Mouse (Mus musculus): ENCODE measurements at regions not wholly inside any gene's neighbourhood (a gene's known extent, or its start where the extent isn't known, plus 50 kb on each side); places are given as distances from the start of the nearest gene placed in this dataset.

DNA sequence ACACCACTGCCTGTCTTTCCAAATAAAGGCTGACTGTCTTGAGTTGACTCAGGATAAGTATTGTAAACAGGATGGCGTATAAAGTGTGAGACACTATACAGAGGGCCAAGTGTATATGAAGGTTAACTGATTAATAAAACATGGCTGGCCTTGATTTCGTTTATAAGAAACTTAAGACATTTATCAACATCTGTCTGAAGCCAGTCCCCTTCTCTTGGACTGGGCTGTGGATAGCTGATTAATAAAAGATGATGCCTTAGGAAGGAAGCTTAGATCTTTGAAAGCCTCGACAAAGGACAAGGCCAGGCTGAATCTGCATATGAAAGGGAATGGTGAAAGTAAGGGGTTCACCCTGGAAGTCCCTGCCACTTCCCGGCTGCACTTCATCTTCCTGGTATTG lies 163.0 kb upstream of the Tbx18 start:
- H3K4me1 ChIP-seq = peaks cover 13% of the 10 kb centered on the region
- peak; percentile 54; the same call in 1 of the 2 replicates for ATAC-seq (ENCODE audit: low FRiP score)
- H3K9me3 ChIP-seq (replicated peaks) = no peaks in the 10 kb centered on the region
- no peak overlapping the region for H3K4me3 ChIP-seq
- H3K4me2 ChIP-seq (replicated peaks) = no peak overlapping the region
- H3K9ac ChIP-seq = no peak overlapping the region
- no peaks in the 10 kb centered on the region for H3K27me3 ChIP-seq
- H3K27ac ChIP-seq = no peak overlapping the region
- no peaks in the 10 kb centered on the region for H3K36me3 ChIP-seq
- 14% methylated on average over 4 of the region's 4 CpGs for WGBS

DNA sequence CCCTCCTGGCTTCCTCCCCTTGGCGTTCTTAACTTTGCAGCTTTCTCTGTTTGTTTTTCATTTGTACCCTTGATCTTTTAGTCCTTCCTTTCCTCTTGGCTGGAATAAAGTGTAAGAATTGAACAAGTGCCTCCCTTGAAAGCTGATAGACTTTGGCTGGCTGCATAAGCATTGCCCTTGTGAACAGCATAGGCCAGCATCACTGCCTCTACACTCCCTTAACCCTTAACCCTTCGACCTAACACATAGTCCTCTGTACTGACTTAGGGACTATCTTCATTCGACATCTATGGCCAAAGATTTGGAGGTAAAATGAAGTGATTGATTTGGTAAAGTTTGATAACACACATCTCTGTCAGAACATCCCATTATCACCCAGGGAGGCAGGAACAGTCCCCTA lies 163.5 kb upstream of the Tbx18 start:
- no peak overlapping the region for H3K27ac ChIP-seq
- no peak for ATAC-seq (ENCODE audit: low FRiP score)
- no peaks in the 10 kb centered on the region for H3K9me3 ChIP-seq (replicated peaks)
- H3K36me3 ChIP-seq = no peaks in the 10 kb centered on the region
- H3K4me3 ChIP-seq = no peak overlapping the region
- no peak overlapping the region for H3K9ac ChIP-seq
- WGBS = 38% methylated on average over 3 of the region's 3 CpGs
- no peaks in the 10 kb centered on the region for H3K27me3 ChIP-seq
- H3K4me2 ChIP-seq (replicated peaks) = no peak overlapping the region
- H3K4me1 ChIP-seq = peaks cover 13% of the 10 kb centered on the region

DNA sequence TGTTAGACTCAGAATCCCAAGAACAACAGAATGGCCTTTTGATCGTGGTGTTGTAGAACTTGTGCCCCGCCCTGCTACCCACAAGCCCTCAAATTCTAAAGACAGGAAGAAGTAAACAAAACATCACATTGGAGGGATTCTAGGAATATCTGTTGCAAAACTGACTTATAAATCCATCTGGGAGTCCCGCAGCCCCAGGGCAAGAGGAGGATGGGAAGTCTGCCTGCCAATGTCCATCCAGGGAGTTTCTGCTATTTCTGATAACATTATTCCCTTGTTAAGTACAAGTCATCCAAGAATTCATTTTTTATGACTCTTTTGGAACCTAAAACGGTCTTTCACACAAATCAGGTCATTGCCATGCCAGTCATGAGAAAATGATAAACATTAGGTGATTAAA lies 164.5 kb upstream of the Tbx18 start:
- Histone ChIP-seq H3K9me3 (replicated peaks) (no peaks in the 10 kb centered on the region), H3K9ac (no peak overlapping the region), H3K4me1 (peaks cover 13% of the 10 kb centered on the region), H3K4me3 (no peak overlapping the region), H3K36me3 (no peaks in the 10 kb centered on the region), H3K4me2 (replicated peaks) (no peak overlapping the region), H3K27me3 (no peaks in the 10 kb centered on the region), H3K27ac (no peak overlapping the region)
- ATAC-seq (ENCODE audit: low FRiP score) = no peak
- 78% methylated on average over 4 of the region's 4 CpGs for WGBS

DNA sequence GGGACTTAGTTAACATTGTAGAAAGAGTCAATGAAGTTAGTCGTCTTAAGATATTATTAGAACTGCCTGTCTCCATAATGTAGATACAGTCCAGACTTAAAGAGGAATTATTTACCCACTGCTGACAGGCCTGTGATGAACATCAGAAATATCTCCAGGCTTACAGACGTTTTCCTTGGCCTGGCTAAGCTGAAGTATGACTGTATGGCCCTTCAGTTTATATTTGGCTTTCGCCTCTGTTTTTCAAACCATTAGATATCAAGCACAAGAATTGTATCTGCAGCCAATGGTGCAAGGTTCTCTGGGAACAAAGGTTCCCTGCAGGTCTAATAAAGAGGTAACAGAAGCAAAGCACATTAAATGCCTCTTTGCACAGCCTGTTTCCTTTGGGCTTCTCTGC lies 166.3 kb upstream of the Tbx18 start:
- ATAC-seq (ENCODE audit: low FRiP score) = no peak

DNA sequence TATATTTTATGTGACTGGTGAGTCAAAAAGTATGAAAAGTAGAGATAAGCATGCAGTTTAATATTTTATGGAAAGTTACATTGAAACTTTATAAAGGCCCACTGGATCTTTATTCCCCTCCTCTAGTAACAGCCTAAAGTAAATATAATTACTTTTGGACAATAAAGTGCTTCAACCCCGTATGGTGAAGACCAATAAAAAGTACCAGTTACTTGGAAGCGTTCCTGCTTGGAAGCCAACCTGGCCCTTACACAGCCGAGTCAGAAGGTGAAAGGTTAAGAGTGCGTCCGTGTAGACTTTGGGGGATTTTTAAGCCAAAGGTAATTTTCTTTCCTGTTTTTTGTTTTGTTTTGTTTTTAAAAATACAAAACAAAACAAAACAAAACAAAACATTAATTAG lies 168.3 kb upstream of the Tbx18 start:
- ATAC-seq (ENCODE audit: low FRiP score) = no peak
- Histone ChIP-seq H3K9ac (no peak overlapping the region), H3K4me3 (no peak overlapping the region), H3K4me2 (replicated peaks) (no peak overlapping the region), H3K9me3 (replicated peaks) (no peaks in the 10 kb centered on the region), H3K27me3 (no peaks in the 10 kb centered on the region), H3K27ac (no peak overlapping the region), H3K4me1 (peaks cover 7% of the 10 kb centered on the region), H3K36me3 (no peaks in the 10 kb centered on the region)
- 78% methylated on average over 5 of the region's 5 CpGs for whole genome bisulfite sequencing

More for the DNA sequence above, 166.3 kb upstream of the Tbx18 start:
- Histone ChIP-seq H3K4me3 (no peak overlapping the region), H3K9ac (no peak overlapping the region), H3K4me2 (replicated peaks) (no peak overlapping the region), H3K4me1 (peaks cover 13% of the 10 kb centered on the region), H3K27me3 (no peaks in the 10 kb centered on the region), H3K27ac (no peak overlapping the region), H3K36me3 (no peaks in the 10 kb centered on the region), H3K9me3 (replicated peaks) (no peaks in the 10 kb centered on the region)
- WGBS = 76% methylated on average over 3 of the region's 3 CpGs

DNA sequence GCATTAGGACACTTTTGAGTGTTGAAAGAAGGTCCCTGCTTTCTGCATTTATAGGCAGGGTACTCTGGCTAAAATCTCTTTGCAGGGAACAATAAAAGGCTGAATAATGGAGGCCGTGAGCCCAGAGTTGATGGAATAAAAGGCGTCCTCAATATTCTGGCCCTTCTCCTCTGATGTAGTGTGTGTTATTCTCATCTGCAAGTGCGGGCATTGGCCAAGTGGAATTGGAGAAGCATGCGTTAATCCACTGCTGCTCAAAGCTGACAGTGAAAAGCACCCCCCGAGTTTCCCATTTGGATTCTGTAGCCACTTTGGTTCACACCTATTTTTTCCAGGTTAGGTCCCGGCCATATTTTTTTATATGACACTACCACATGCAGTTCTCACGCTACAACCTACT lies 168.7 kb upstream of the Tbx18 start:
- Histone ChIP-seq H3K27ac (no peak overlapping the region), H3K36me3 (no peaks in the 10 kb centered on the region), H3K9me3 (replicated peaks) (no peaks in the 10 kb centered on the region), H3K9ac (no peak overlapping the region), H3K27me3 (no peaks in the 10 kb centered on the region), H3K4me3 (no peak overlapping the region), H3K4me2 (replicated peaks) (no peak overlapping the region), H3K4me1 (peaks cover 3% of the 10 kb centered on the region; the same call in 1 of the 2 replicates)
- whole genome bisulfite sequencing = 74% methylated on average over 7 of the region's 7 CpGs
- ATAC-seq (ENCODE audit: low FRiP score) = no peak

DNA sequence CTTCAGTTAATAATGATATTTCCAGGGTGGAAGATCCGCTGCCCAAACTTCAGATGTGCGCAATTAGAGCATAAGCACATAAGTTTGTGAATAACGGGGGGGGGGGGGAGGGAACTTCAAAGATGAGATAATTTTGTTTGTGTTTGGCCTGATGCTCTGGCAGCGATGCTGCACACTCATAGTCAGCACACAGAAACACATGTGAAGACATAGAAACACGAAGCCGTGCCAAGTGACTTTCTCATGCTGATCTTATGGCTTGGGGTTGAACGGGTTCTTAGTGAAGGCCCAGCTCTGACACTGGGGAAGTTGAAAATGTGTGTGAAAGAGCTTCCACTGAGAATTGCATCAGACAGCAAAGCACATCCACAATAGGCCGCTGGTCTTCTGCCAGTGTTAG lies 190.2 kb upstream of the Tbx18 start:
- Histone ChIP-seq H3K27me3 (no peaks in the 10 kb centered on the region), H3K4me2 (replicated peaks) (no peak overlapping the region), H3K9ac (no peak overlapping the region), H3K4me3 (no peak overlapping the region), H3K4me1 (no peaks in the 10 kb centered on the region), H3K36me3 (no peaks in the 10 kb centered on the region), H3K27ac (no peak overlapping the region), H3K9me3 (replicated peaks) (no peaks in the 10 kb centered on the region)
- ATAC-seq (ENCODE audit: low FRiP score) = no peak
- 90% methylated on average over 8 of the region's 8 CpGs for WGBS

DNA sequence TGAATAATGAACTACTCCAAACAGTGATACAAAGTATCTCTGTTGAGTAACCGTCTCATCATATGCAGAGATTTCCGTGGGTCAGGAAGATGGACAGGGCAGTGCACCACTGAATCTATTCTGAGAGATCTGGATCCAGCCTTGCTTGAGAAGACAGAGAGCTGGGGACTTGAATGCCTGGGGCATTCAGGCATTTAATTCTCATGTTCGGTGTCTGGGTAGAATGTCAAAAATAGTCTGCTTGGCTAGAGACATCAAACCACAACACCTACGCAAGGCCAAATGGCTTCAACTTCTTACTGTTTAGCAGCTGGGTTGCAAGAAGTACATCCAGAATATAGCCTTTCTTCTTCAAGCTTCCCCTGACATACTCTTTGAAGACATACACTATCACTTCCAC lies 194.1 kb upstream of the Tbx18 start:
- H3K27ac ChIP-seq = no peak overlapping the region
- H3K4me3 ChIP-seq = no peak overlapping the region
- H3K27me3 ChIP-seq = no peaks in the 10 kb centered on the region
- H3K9ac ChIP-seq = no peak overlapping the region
- no peaks in the 10 kb centered on the region for H3K9me3 ChIP-seq (replicated peaks)
- no peaks in the 10 kb centered on the region for H3K4me1 ChIP-seq
- no peak overlapping the region for H3K4me2 ChIP-seq (replicated peaks)
- no peak for ATAC-seq (ENCODE audit: low FRiP score)
- H3K36me3 ChIP-seq = no peaks in the 10 kb centered on the region
- 91% methylated on average over 4 of the region's 4 CpGs for WGBS

DNA sequence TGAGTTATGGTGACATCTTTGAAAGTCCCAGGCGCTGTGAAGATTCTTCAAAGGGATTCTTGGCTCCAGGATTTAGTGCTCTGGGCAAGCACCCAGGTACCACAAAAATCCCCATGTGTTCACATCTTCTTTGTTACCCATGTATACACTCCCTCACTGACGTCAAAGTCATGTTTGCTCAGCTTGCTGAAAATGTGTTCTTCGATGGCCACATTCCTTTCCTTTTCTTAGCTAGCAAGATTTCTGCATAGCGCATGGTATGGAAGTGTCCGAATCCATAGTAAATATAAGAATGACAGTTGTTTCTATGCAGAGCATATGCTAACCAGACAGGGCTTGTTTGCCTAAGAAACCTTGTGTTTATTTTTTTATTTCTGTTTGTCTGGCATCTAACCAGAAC lies 202.2 kb upstream of the Tbx18 start:
- H3K4me3 ChIP-seq = no peak overlapping the region
- no peaks in the 10 kb centered on the region for H3K36me3 ChIP-seq
- H3K27me3 ChIP-seq = no peaks in the 10 kb centered on the region
- no peak for ATAC-seq (ENCODE audit: low FRiP score)
- H3K9ac ChIP-seq = no peak overlapping the region
- 88% methylated on average over 5 of the region's 5 CpGs for WGBS
- no peak overlapping the region for H3K4me2 ChIP-seq (replicated peaks)
- H3K4me1 ChIP-seq = no peaks in the 10 kb centered on the region
- H3K27ac ChIP-seq = no peak overlapping the region
- no peaks in the 10 kb centered on the region for H3K9me3 ChIP-seq (replicated peaks)

DNA sequence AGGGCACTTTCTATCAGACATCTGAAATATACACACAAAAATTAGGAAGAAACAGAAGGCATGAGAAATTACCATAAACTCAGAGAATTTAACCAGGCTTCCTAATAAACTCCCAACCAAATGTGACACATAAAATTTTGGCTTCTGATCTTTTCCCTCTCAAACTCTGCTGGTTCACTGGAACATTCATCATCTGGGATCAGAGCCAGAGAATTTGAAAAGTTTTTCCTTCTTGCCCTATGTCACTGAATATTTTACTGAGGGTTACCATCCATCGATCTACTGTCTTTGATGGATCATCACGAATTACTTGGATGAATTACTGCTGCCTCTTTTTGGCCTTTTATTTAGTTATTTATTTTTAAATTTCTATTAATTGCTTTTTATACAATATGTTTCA lies 221.4 kb upstream of the Tbx18 start:
- no peak for ATAC-seq (ENCODE audit: low FRiP score)
- no peaks in the 10 kb centered on the region for H3K4me1 ChIP-seq
- no peaks in the 10 kb centered on the region for H3K36me3 ChIP-seq
- no peak overlapping the region for H3K27ac ChIP-seq
- no peak overlapping the region for H3K4me2 ChIP-seq (replicated peaks)
- H3K4me3 ChIP-seq = no peak overlapping the region
- no peaks in the 10 kb centered on the region for H3K27me3 ChIP-seq
- H3K9ac ChIP-seq = no peak overlapping the region
- WGBS = 96% methylated on average over 2 of the region's 2 CpGs
- no peaks in the 10 kb centered on the region for H3K9me3 ChIP-seq (replicated peaks)

DNA sequence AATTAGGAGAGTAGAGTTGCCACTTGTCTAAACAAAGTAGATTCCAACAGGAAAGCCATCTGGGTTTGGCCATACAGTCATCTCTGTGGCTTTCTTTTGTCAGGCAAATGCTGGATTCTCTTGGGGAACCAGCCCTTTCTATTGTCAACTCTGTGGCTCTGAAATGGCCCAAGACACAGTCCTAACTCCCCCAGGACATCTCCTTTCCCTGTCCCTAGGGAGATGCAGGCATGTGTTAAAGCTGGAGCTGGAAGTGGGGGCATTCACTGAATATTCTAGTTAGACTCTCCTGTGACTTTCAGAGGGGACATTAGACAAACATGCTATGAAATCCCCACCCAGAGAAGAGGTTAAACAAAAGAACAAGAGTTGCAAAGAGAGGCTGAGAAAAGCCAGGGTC lies 223.9 kb upstream of the Tbx18 start:
- Histone ChIP-seq H3K36me3 (no peaks in the 10 kb centered on the region), H3K9ac (no peak overlapping the region), H3K4me3 (no peak overlapping the region), H3K4me1 (no peaks in the 10 kb centered on the region), H3K27ac (no peak overlapping the region), H3K9me3 (replicated peaks) (no peaks in the 10 kb centered on the region), H3K4me2 (replicated peaks) (no peak overlapping the region), H3K27me3 (no peaks in the 10 kb centered on the region)
- no peak for ATAC-seq (ENCODE audit: low FRiP score)

DNA sequence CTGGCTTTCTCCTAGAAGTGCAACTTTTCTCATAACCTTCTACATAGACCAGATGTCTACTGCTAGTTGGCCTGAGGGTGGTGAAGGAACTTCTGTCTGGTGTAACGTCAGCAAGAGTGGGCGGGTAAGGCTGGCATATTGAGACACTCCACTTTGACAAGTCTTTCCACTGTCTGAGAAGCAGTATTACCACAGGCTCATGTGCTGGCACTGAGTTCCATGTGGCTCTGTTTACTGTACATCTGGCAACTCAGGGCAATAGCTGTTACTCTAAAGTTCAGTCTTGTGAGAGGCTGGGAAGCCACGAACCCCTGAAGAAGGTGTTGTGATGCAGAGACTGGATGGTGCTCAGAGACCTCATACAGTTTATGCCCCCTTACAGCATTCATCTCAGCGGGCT lies 230.7 kb upstream of the Tbx18 start:
- no peak for ATAC-seq (ENCODE audit: low FRiP score)
- H3K36me3 ChIP-seq = no peaks in the 10 kb centered on the region
- no peaks in the 10 kb centered on the region for H3K27me3 ChIP-seq
- no peak overlapping the region for H3K4me3 ChIP-seq
- H3K27ac ChIP-seq = no peak overlapping the region
- H3K9me3 ChIP-seq (replicated peaks) = no peaks in the 10 kb centered on the region
- H3K9ac ChIP-seq = no peak overlapping the region
- H3K4me2 ChIP-seq (replicated peaks) = no peak overlapping the region
- no peaks in the 10 kb centered on the region for H3K4me1 ChIP-seq
- 94% methylated on average over 4 of the region's 4 CpGs for WGBS

DNA sequence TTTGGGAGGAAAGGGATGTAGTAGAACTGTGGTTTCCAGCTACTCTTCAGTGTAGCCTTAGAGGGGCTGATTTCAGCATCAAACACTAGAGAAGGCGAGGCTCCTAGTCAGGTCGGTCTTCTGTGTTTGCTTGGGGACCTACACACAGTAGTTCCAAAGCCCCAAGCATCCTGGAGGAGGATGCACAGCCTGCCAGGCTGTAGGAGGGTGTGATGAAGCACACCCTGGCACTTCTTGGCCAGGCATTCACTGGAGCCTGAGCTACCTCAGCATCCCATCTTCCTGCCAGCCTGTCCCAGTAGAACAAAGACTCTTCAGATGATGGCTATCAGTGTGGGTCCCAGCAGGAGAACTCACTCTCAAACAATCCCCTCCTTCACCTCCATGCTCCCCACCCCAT lies 233.4 kb upstream of the Tbx18 start:
- Histone ChIP-seq H3K4me2 (replicated peaks) (no peak overlapping the region), H3K4me1 (no peaks in the 10 kb centered on the region), H3K4me3 (no peak overlapping the region), H3K27ac (no peak overlapping the region), H3K27me3 (no peaks in the 10 kb centered on the region), H3K9me3 (replicated peaks) (no peaks in the 10 kb centered on the region), H3K36me3 (no peaks in the 10 kb centered on the region), H3K9ac (no peak overlapping the region)
- no peak for ATAC-seq (ENCODE audit: low FRiP score)
- WGBS = 75% methylated on average over 2 of the region's 2 CpGs
